Comparison of ENCODE assay signal across 8 mouse cellular contexts in genomic region chr9:40756401-40756800, GRCm38 (mm10). TPM values are rescaled to one million over a fixed set of nuclear protein-coding genes. Genes with fewer than 3 reads are reported as not detected.
DNase-seq lines count a peak whose midpoint lies in the region; ATAC-seq lines count a peak whose summit lies in the region.

No protein-coding gene starts in this region.

- H3K27ac ChIP-seq in forebrain, embryonic 13.5 days = peak overlapping the region; percentile 84; the same call in 1 of the 2 replicates
- H3K27ac ChIP-seq in hindbrain, embryonic 14.5 days = no peak overlapping the region
- H3K27ac ChIP-seq in limb, embryonic 13.5 days = peak overlapping the region; percentile 78
- no peak overlapping the region for H3K27ac ChIP-seq in midbrain, embryonic 14.5 days (replicated peaks; ENCODE audit: low read depth, low read length)
- H3K27ac ChIP-seq in stomach, embryonic 15.5 days = no peak overlapping the region

- peak; percentile 14; the same call in 1 of the 2 replicates for ATAC-seq in forebrain, embryonic 13.5 days
- no peak for ATAC-seq in hindbrain, embryonic 14.5 days (ENCODE audit: low FRiP score)
- no peak for ATAC-seq in limb, embryonic 13.5 days (ENCODE audit: low FRiP score, low read depth)
- ATAC-seq in midbrain, embryonic 14.5 days (ENCODE audit: low FRiP score, low TSS enrichment) = no peak
- ATAC-seq in stomach, embryonic 15.5 days (ENCODE audit: insufficient read depth, low FRiP score, low read depth) = no peak

- H3K4me3 ChIP-seq in forebrain, embryonic 13.5 days = no peak overlapping the region
- H3K4me3 ChIP-seq in hindbrain, embryonic 14.5 days (replicated peaks; ENCODE audit: low read length) = no peak overlapping the region
- H3K4me3 ChIP-seq in limb, embryonic 13.5 days = no peak overlapping the region
- no peak overlapping the region for H3K4me3 ChIP-seq in midbrain, embryonic 14.5 days (replicated peaks; ENCODE audit: low read depth, low read length)
- no peak overlapping the region for H3K4me3 ChIP-seq in stomach, embryonic 15.5 days (replicated peaks)

- DNase-seq in layer of hippocampus, adult 11-12 months (ENCODE audit: low spot score) = peak; percentile 72
- DNase-seq in layer of hippocampus, adult 9-10 months (ENCODE audit: low spot score) = no peak
- peak; percentile 40 for DNase-seq in c-Kit-positive CD71-positive TER-119-positive erythroid progenitor cells, embryonic 14.5 days (ENCODE audit: low spot score)
- peak; percentile 76 for DNase-seq in hindbrain, embryonic 14.5 days (ENCODE audit: low spot score)
- DNase-seq in midbrain, embryonic 14.5 days = peak; percentile 88

- H3K9ac ChIP-seq in forebrain, embryonic 13.5 days = no peak overlapping the region
- H3K9ac ChIP-seq in hindbrain, embryonic 14.5 days = no peak overlapping the region
- no peak overlapping the region for H3K9ac ChIP-seq in limb, embryonic 13.5 days
- no peak overlapping the region for H3K9ac ChIP-seq in midbrain, embryonic 14.5 days (replicated peaks; ENCODE audit: low read length)
- no peak overlapping the region for H3K9ac ChIP-seq in stomach, embryonic 15.5 days

- no peaks in the 10 kb centered on the region for H3K36me3 ChIP-seq in forebrain, embryonic 13.5 days (ENCODE audit: poor library complexity, severe bottlenecking)
- H3K36me3 ChIP-seq in hindbrain, embryonic 14.5 days (replicated peaks; ENCODE audit: control insufficient read depth, insufficient read depth) = 0 out of 2 replicates have a peak, but pooled peaks cover 3% of the 10 kb centered on the region
- H3K36me3 ChIP-seq in limb, embryonic 13.5 days = peaks cover 10% of the 10 kb centered on the region
- H3K36me3 ChIP-seq in midbrain, embryonic 14.5 days (ENCODE audit: control insufficient read depth, insufficient read depth, low read length) = no peaks in the 10 kb centered on the region
- no peaks in the 10 kb centered on the region for H3K36me3 ChIP-seq in stomach, embryonic 15.5 days

- H3K9me3 ChIP-seq in forebrain, embryonic 13.5 days (replicated peaks) = no peaks in the 10 kb centered on the region
- H3K9me3 ChIP-seq in hindbrain, embryonic 14.5 days (ENCODE audit: control insufficient read depth, low read length) = no peaks in the 10 kb centered on the region
- H3K9me3 ChIP-seq in limb, embryonic 13.5 days = no peaks in the 10 kb centered on the region
- no peaks in the 10 kb centered on the region for H3K9me3 ChIP-seq in midbrain, embryonic 14.5 days (ENCODE audit: control insufficient read depth, low read length)
- H3K9me3 ChIP-seq in stomach, embryonic 15.5 days = no peaks in the 10 kb centered on the region

- H3K4me2 ChIP-seq in forebrain, embryonic 13.5 days = peak overlapping the region; percentile 24
- no peak overlapping the region for H3K4me2 ChIP-seq in hindbrain, embryonic 14.5 days (replicated peaks)
- H3K4me2 ChIP-seq in limb, embryonic 13.5 days (replicated peaks) = peak overlapping the region; percentile 57
- no peak overlapping the region for H3K4me2 ChIP-seq in midbrain, embryonic 14.5 days (ENCODE audit: low read length)
- H3K4me2 ChIP-seq in stomach, embryonic 15.5 days = peak overlapping the region; percentile 51

- 23% methylated on average over 4 of the region's 4 CpGs for WGBS in forebrain, embryonic 13.5 days
- WGBS in hindbrain, embryonic 14.5 days = 19% methylated on average over 4 of the region's 4 CpGs
- 23% methylated on average over 4 of the region's 4 CpGs for WGBS in limb, embryonic 13.5 days
- 20% methylated on average over 4 of the region's 4 CpGs for WGBS in midbrain, embryonic 14.5 days
- WGBS in stomach, embryonic 15.5 days = 24% methylated on average over 4 of the region's 4 CpGs

- peaks cover 19% of the 10 kb centered on the region for H3K4me1 ChIP-seq in forebrain, embryonic 13.5 days
- H3K4me1 ChIP-seq in hindbrain, embryonic 14.5 days (replicated peaks; ENCODE audit: control insufficient read depth, insufficient read depth, low read length) = peaks cover 9% of the 10 kb centered on the region
- H3K4me1 ChIP-seq in limb, embryonic 13.5 days = peaks cover 25% of the 10 kb centered on the region
- H3K4me1 ChIP-seq in midbrain, embryonic 14.5 days (ENCODE audit: control insufficient read depth, insufficient read depth, low read length) = peaks cover 5% of the 10 kb centered on the region
- peaks cover 8% of the 10 kb centered on the region for H3K4me1 ChIP-seq in stomach, embryonic 15.5 days

- no peaks in the 10 kb centered on the region for H3K27me3 ChIP-seq in forebrain, embryonic 13.5 days
- H3K27me3 ChIP-seq in hindbrain, embryonic 14.5 days (ENCODE audit: control insufficient read depth, insufficient read depth, low read length) = no peaks in the 10 kb centered on the region
- H3K27me3 ChIP-seq in limb, embryonic 13.5 days = no peaks in the 10 kb centered on the region
- H3K27me3 ChIP-seq in midbrain, embryonic 14.5 days (ENCODE audit: control insufficient read depth, insufficient read depth, low read length) = no peaks in the 10 kb centered on the region
- no peaks in the 10 kb centered on the region for H3K27me3 ChIP-seq in stomach, embryonic 15.5 days (replicated peaks)

RNA-seq across cellular contexts. Expression of gene Hspa8, which starts 44.4 kb away (rescaled TPM):
- polyA plus RNA-seq in forebrain, embryonic 13.5 days (2015; fragmentation: Nextera tagmentation; extraction: Ambion mirVana) = 3,030 and 3,122 TPM in 2 replicates
- polyA plus RNA-seq in hindbrain, embryonic 14.5 days (2014; fragmentation: Nextera tagmentation; extraction: Ambion mirVana) = 2,885 and 3,458 TPM in 2 replicates
- 2,194 and 2,567 TPM in 2 replicates for polyA plus RNA-seq in limb, embryonic 13.5 days (2015; fragmentation: Nextera tagmentation; extraction: Ambion mirVana)
- 2,437 and 3,041 TPM in 2 replicates for polyA plus RNA-seq in midbrain, embryonic 14.5 days (2014; fragmentation: Nextera tagmentation; extraction: Ambion mirVana)
- 2,024 and 2,425 TPM in 2 replicates for polyA plus RNA-seq in stomach, embryonic 15.5 days (2015; fragmentation: Nextera tagmentation; extraction: Ambion mirVana)

Comparison
In these comparisons a context has a peak if more than half of its experiments do, and no peak if none do; other contexts are left out.
1. H3K27ac ChIP-seq: peak in forebrain, embryonic 13.5 days (single experiment) and limb, embryonic 13.5 days (single experiment); none in hindbrain, embryonic 14.5 days (single experiment), midbrain, embryonic 14.5 days (single experiment) and stomach, embryonic 15.5 days (single experiment).
2. H3K4me2 ChIP-seq: peak in forebrain, embryonic 13.5 days (single experiment), limb, embryonic 13.5 days (single experiment) and stomach, embryonic 15.5 days (single experiment); none in hindbrain, embryonic 14.5 days (single experiment) and midbrain, embryonic 14.5 days (single experiment).